Mouse (Mus musculus): ENCODE measurements at regions not wholly inside any gene's neighbourhood (a gene's known extent, or its start where the extent isn't known, plus 50 kb on each side); places are given as distances from the start of the nearest gene placed in this dataset.

- TF ChIP-seq CTCF (IDR thresholded peaks at IDR 0.05; ENCODE audit: control insufficient read depth, insufficient read depth, low read length), result no peak
- TF ChIP-seq POLR2A (IDR thresholded peaks at IDR 0.05; ENCODE audit: borderline replicate concordance, control insufficient read depth, low read depth, low read length), result no peak
These were observed 322.0 kb downstream of the Kif20b start for GRCm38 (mm10) chr19:35244188-35244587.

Measured in bone marrow, adult 2 months (tissue).